Mouse (Mus musculus) cerebellum, adult 2 months (tissue): ENCODE measurements around the gene Haao. TPM values are rescaled to one million over a fixed set of nuclear protein-coding genes. Genes with fewer than 3 reads are reported as not detected.

Experiments used
- DNase-seq, 2 experiments: peaks; one replicate each; pipeline ENCODE4 v3.0.0; 2021
- H3K27ac ChIP-seq: fragments of 200-500 bp; 2 replicates; pipeline ENCODE4 v1.5.1; 2012; ENCODE audit warnings: low read length, control low read depth, inconsistent platforms; ENCODE audit not compliant: insufficient read depth
- H3K27me3 ChIP-seq: fragments of 200-500 bp; 2 replicates; pipeline ENCODE4 v1.6.1; 2012; ENCODE audit warnings: inconsistent platforms, mild to moderate bottlenecking, low read length, moderate library complexity; ENCODE audit not compliant: control insufficient read depth, insufficient read depth
- H3K4me1 ChIP-seq: fragments of 200-500 bp; 2 replicates; pipeline ENCODE4 v1.6.1; 2011; ENCODE audit warnings: low read length; ENCODE audit not compliant: control insufficient read depth, insufficient read depth
- H3K4me3 ChIP-seq: fragments of 200-500 bp; replicated peaks from 2 replicates; pipeline ENCODE3; 2011; ENCODE audit warnings: mild to moderate bottlenecking, low read depth, low read length, control low read depth; ENCODE audit not compliant: insufficient read depth
- CTCF ChIP-seq: fragments of 200-500 bp; IDR thresholded peaks from 2 replicates; pipeline ENCODE4 v1.5.1; 2011; ENCODE audit warnings: low read depth, mild to moderate bottlenecking, control low read depth, low read length, moderate library complexity, borderline replicate concordance; ENCODE audit not compliant: insufficient read depth
- POLR2A ChIP-seq: fragments of 200-500 bp; IDR thresholded peaks from 2 replicates; pipeline ENCODE4 v1.6.1; 2011; ENCODE audit warnings: low read length, control low read depth, borderline replicate concordance; ENCODE audit not compliant: insufficient read depth
- WGBS: fragments of 180-500 bp; shearing (Covaris S2); methylation state at CpG from one replicate; pipeline ENCODE4 v1.1.7; 2018; 5-methylcytosine and 5-hydroxymethylcytosine counted together
- polyA plus RNA-seq: library from polyadenylated mRNA; depleted of rRNA; stranded (reverse); fragments of >200 nt; gene quantifications from 2 replicates; pipeline ENCODE4 v1.2.3, GENCODE M21; 2012; rRNA removed

Haao gene
- 0.51 and 0.75 TPM in 2 replicates for polyA plus RNA-seq

- Histone ChIP-seq H3K27ac (no peak within 1 kb of the TSS), H3K4me1 (no peaks in the 10 kb centered on the region), H3K27me3 (no peaks in the 10 kb centered on the region), H3K4me3 (no peak within 1 kb of the TSS)
- WGBS: 79% methylated on average over 3 of the region's 3 CpGs
- TF ChIP-seq POLR2A: no peak
- TF ChIP-seq CTCF: no peak
- no peak for DNase-seq
Observed at GRCm38 (mm10) chr17:83847815-83848214, at the start of gene Haao. TSS of gene Haao (minus strand) at chr17:83847963.

DNA sequence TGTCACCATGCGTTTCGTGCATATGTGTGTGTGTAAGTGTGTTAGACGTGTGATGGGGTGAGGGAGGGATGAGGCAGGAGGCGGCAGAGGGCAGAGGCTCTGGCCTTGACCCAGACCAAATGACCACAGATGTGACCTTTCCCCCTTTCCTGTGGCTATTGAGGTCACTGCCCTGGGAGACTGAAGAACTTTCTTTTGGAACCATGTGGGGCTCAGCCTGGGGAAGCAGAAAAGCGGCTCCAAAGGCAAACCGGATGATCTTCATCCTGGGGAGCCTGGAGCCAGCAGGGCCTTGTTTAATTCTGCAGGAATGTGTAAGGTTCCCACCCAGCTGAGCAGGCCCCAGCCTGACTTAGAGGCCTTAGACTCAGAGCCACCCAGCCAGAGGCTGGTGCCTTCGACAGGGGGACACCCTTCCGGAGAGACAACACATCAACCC, 49.6 kb upstream of the Haao start:
- WGBS: 78% methylated on average over 8 of the region's 8 CpGs
- no peaks in the 10 kb centered on the region for H3K27me3 ChIP-seq
- no peak overlapping the region for H3K4me3 ChIP-seq
- no peak for DNase-seq
- no peak overlapping the region for H3K27ac ChIP-seq
- no peaks in the 10 kb centered on the region for H3K4me1 ChIP-seq
- no peak for TF ChIP-seq CTCF
- TF ChIP-seq POLR2A: no peak

GRCm38 (mm10) chr17:83896723-83897122, 49.0 kb upstream of the Haao start:
- 33% methylated on average over 10 of the region's 10 CpGs for whole genome bisulfite sequencing

DNA sequence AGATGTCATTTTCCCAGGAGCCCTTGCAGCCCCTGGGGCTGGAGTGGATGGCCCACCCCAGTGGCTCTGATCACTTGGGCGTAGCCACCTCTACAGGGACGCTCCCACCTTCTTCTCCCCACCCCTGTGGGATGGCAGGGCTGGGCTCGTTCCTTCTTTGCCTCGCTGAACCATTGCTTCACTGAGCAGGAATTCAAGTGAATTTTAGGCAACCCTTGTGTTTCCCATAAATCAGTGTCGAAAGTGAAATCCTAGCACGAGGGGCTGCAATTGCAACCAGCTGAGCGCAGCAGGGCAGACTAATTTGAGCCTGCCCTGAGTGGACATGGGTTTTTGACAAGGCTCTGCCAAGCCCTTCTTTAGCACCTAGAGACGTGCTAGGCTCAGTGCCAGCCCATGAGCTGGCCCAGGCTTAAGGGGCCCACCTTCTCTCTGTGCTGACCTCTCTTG, 47.6 kb upstream of the Haao start:
- DNase-seq: no peak
- no peaks in the 10 kb centered on the region for H3K4me1 ChIP-seq
- no peak for TF ChIP-seq CTCF
- no peaks in the 10 kb centered on the region for H3K27me3 ChIP-seq
- H3K4me3 ChIP-seq: no peak overlapping the region
- no peak overlapping the region for H3K27ac ChIP-seq
- WGBS: 61% methylated on average over 8 of the region's 8 CpGs

More at GRCm38 (mm10) chr17:83896723-83897122, 49.0 kb upstream of the Haao start:
- TF ChIP-seq POLR2A (no peak), CTCF (peak; percentile 65; the same call in 1 of the 2 replicates)
- Histone ChIP-seq H3K4me1 (no peaks in the 10 kb centered on the region), H3K4me3 (no peak overlapping the region), H3K27me3 (no peaks in the 10 kb centered on the region), H3K27ac (no peak overlapping the region)
- peak; percentile 29 to 47 for DNase-seq

- H3K27me3 ChIP-seq: no peaks in the 10 kb centered on the region
- no peak overlapping the region for H3K27ac ChIP-seq
- 71% methylated on average over 4 of the region's 4 CpGs for WGBS
Observed at GRCm38 (mm10) chr17:83893134-83893533, 45.4 kb upstream of the Haao start.

DNA sequence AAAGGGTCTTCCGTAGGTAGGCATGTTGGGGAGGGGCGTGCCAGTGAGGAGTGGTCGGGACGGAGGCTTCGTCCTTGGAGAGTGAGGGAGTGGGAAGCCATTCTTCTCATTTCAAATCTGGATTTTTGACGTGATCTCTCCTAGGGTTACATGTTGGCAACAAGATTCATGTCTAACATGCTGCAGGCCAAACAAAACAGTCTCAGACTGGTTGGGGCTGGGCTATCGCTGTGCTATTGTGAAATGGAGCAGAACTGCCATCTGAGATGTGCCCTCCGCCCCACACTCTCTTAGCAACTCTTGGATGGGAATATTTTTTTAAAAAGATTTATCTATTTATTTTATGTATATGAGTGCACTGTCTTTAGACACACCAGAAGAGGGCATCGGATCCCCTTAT, 44.1 kb upstream of the Haao start:
- H3K4me1 ChIP-seq: no peaks in the 10 kb centered on the region
- no peaks in the 10 kb centered on the region for H3K27me3 ChIP-seq
- 50% methylated on average over 9 of the region's 9 CpGs for WGBS
- DNase-seq: no peak
- no peak overlapping the region for H3K27ac ChIP-seq
- TF ChIP-seq CTCF (no peak), POLR2A (no peak)
- no peak overlapping the region for H3K4me3 ChIP-seq

More at GRCm38 (mm10) chr17:83893134-83893533, 45.4 kb upstream of the Haao start:
- DNase-seq: no peak
- H3K4me3 ChIP-seq: no peak overlapping the region
- H3K4me1 ChIP-seq: no peaks in the 10 kb centered on the region
- TF ChIP-seq POLR2A (no peak), CTCF (no peak)

DNA sequence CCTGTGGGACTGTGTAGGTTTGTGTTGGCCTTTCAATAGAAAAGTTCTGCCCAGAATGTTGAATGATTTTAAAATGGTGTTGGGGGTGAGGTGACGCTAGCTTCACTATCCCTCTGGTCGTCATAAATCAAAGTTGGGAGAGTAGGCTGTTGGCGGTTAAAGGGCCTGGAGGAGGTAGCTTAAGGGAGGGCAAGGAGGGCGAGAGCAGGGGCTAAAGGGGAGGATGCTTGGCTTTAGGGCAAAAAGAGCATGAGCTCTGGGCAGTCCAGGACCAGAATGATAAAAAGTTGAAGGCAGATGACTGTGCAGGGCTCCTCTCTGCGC, 42.6 kb upstream of the Haao start:
- DNase-seq: no peak
- Histone ChIP-seq H3K27ac (no peak overlapping the region), H3K4me3 (no peak overlapping the region), H3K4me1 (no peaks in the 10 kb centered on the region), H3K27me3 (no peaks in the 10 kb centered on the region)
- TF ChIP-seq CTCF: no peak
- no peak for TF ChIP-seq POLR2A
- 83% methylated on average over 5 of the region's 5 CpGs for WGBS

DNA sequence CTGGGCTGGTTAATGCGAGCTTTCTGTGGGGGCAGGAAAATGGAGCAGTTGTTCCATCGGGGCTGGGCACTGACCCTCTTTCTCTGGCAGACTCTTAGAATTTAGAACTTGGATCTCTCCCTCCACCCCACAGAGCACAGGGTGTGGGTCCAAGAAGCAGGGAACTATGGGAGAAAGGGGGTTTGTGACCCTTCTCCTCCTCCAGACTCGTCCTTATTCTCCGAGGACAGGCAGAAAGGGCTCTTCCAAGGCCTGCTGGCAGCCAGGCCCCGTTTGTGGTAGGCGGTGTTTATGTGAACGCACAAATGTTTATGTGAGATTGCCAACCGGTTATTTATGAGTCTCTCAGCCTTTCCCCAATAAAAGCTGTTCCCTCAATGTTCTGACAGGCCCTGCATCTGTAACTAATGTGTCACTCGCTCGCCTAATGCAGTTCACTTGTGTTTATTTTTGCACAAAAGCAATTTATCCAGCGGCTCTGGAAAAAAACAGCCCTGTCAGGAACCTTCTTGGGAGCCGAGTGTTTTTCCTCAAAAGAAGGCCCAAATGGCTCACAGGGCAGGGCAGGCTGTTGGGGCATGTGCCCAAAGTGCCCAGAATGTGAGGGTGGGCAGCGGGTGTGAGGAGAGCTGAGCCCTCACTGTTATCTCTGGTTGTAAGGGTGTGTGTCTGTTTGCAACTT, 42.1 kb upstream of the Haao start:
- H3K27ac ChIP-seq: no peak overlapping the region; the same call in 1 of the 2 replicates
- H3K4me3 ChIP-seq: no peak overlapping the region
- peak in 1 of 2 experiments; percentile 59 for DNase-seq
- no peaks in the 10 kb centered on the region for H3K4me1 ChIP-seq
- TF ChIP-seq CTCF (no peak), POLR2A (no peak)
- WGBS: 40% methylated on average over 13 of the region's 13 CpGs
- no peaks in the 10 kb centered on the region for H3K27me3 ChIP-seq
